21 mouse cellular contexts compared by ENCODE assay signal in the genomic region with DNA sequence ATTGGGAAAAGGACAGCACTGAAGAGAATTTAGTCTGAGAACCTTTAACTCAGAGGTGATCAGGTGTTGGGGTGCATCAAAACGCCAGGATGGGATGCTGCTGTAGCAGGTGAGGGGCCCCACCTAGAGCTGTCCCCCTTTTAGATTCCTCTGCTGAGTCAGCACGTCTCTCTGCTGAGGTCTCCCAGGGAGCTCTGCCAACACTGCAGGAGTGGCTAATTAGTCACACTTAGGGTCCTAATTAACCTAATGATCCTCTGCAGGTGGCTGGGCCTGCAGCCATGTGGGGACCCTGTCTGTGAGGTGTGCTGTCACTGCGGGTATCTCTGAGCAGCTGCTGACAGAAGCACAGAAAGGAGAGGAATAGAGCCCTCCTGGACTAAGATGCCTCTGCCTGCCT. TPM values are rescaled to one million over a fixed set of nuclear protein-coding genes. Genes with fewer than 3 reads are reported as not detected.
"Had no signal": no experiment of that assay in that cellular context is flagged by ENCODE, and none has a peak within 500 bp of the region (broad histone marks: within the 10 kb centered on the region; RNA-seq: fewer than 3 reads in every experiment).

No protein-coding gene starts in this region.

- ATAC-seq: liver, embryonic 12.5 days; midbrain, embryonic 15.5 days had no signal

- H3K9ac ChIP-seq: limb, embryonic 13.5 days; liver, embryonic 12.5 days; liver, embryonic 15.5 days; lung, embryonic 15.5 days; midbrain, embryonic 15.5 days; neural tube, embryonic 12.5 days; neural tube, embryonic 15.5 days; stomach, embryonic 15.5 days had no signal

- H3K9me3 ChIP-seq: limb, embryonic 13.5 days; liver, embryonic 12.5 days; liver, embryonic 15.5 days; lung, embryonic 15.5 days; megakaryocyte, embryonic 14.5 days; midbrain, embryonic 15.5 days; neural tube, embryonic 12.5 days; neural tube, embryonic 15.5 days; stomach, embryonic 15.5 days had no signal

- DNase-seq: kidney, adult 2 months; kidney, postnatal 10 days; kidney, postnatal 36 days; liver; lung, adult 18-20 months; lung, postnatal 10 days; lung, postnatal 36 days; right cerebral cortex, postnatal 25 days; spleen, adult 18-20 months; thymus, postnatal 25 days had no signal

- H3K4me2 ChIP-seq: limb, embryonic 13.5 days; liver, embryonic 12.5 days; liver, embryonic 15.5 days; lung, embryonic 15.5 days; midbrain, embryonic 11.5 days; midbrain, embryonic 15.5 days; neural tube, embryonic 12.5 days; neural tube, embryonic 15.5 days; stomach, embryonic 15.5 days had no signal

- H3K27me3 ChIP-seq: limb, embryonic 13.5 days; liver, embryonic 12.5 days; liver, embryonic 15.5 days; lung, embryonic 15.5 days; megakaryocyte, embryonic 14.5 days; midbrain, embryonic 15.5 days; neural tube, embryonic 12.5 days; neural tube, embryonic 15.5 days; stomach, embryonic 15.5 days had no signal

- H3K4me1 ChIP-seq: limb, embryonic 13.5 days; liver, embryonic 12.5 days; lung, embryonic 15.5 days; stomach, embryonic 15.5 days had no signal

- H3K4me3 ChIP-seq: limb, embryonic 13.5 days; liver, embryonic 12.5 days; liver, embryonic 15.5 days; lung, embryonic 15.5 days; megakaryocyte, embryonic 14.5 days; midbrain, embryonic 15.5 days; neural tube, embryonic 12.5 days; neural tube, embryonic 15.5 days; stomach, embryonic 15.5 days had no signal

- H3K27ac ChIP-seq: limb, embryonic 13.5 days; liver, embryonic 12.5 days; liver, embryonic 15.5 days; lung, embryonic 15.5 days; midbrain, embryonic 15.5 days; neural tube, embryonic 12.5 days; neural tube, embryonic 15.5 days; stomach, embryonic 15.5 days had no signal

RNA-seq across cellular contexts. Expression of gene Tmem132b, which starts 29.4 kb away (rescaled TPM):
- polyA plus RNA-seq: kidney, adult 2 months; liver, embryonic 15.5 days; thymus, postnatal 0 days had no signal
